Mouse (Mus musculus) lung, embryonic 14.5 days (tissue): ENCODE results near the gene Tmtc4. TPM values are rescaled to one million over a fixed set of nuclear protein-coding genes. Genes with fewer than 3 reads are reported as not detected.
A peak's percentile ranks its signal among the peaks of the same experiment; 100 is the strongest.

ENCODE experiments used
- ATAC-seq: fragments of 200-750 bp; cut with Nextera tagmentation; 2 replicates; pipeline ENCODE4 v1.8.0; 2017; ENCODE audit warnings: mild to moderate bottlenecking, moderate TSS enrichment, moderate library complexity; ENCODE audit not compliant: insufficient read depth
- DNase-seq: peaks from one replicate; pipeline ENCODE4 v3.0.0-alpha.2; 2015
- H3K27ac ChIP-seq: fragments of 300-500 bp; sonication (generic); 2 replicates; pipeline ENCODE4 v1.5.1; 2014; ENCODE audit warnings: low read depth, mild to moderate bottlenecking, moderate library complexity
- H3K27me3 ChIP-seq: fragments of 300-500 bp; sonication (generic); 2 replicates; pipeline ENCODE4 v1.6.1; 2014; ENCODE audit warnings: low read length, control low read depth; ENCODE audit not compliant: insufficient read depth
- H3K36me3 ChIP-seq: fragments of 300-500 bp; sonication (generic); 2 replicates; pipeline ENCODE4 v1.6.1; 2014; ENCODE audit warnings: control low read depth; ENCODE audit not compliant: insufficient read depth
- H3K4me1 ChIP-seq: fragments of 300-500 bp; sonication (generic); 2 replicates; pipeline ENCODE4 v1.6.1; 2014; ENCODE audit warnings: antibody characterized with exemption, control low read depth; ENCODE audit not compliant: insufficient read depth
- H3K4me2 ChIP-seq: fragments of 300-500 bp; sonication (generic); 2 replicates; pipeline ENCODE4 v1.6.1; 2014; ENCODE audit warnings: mild to moderate bottlenecking
- H3K4me3 ChIP-seq: fragments of 300-500 bp; sonication (generic); 2 replicates; pipeline ENCODE4 v1.5.1; 2014; ENCODE audit warnings: low read depth, low read length
- H3K9ac ChIP-seq: fragments of 300-500 bp; sonication (generic); 2 replicates; pipeline ENCODE4 v1.6.1; 2014
- H3K9me3 ChIP-seq: fragments of 300-500 bp; sonication (generic); 2 replicates; pipeline ENCODE4 v1.6.1; 2016; ENCODE audit warnings: low read depth, low read length, control low read depth
- CTCF ChIP-seq: IDR thresholded peaks from 2 replicates; pipeline ENCODE4 v1.5.1; 2016; ENCODE audit warnings: antibody characterized with exemption, low read depth
- WGBS: fragments of 180-500 bp; shearing (Covaris S2); extraction: QIAGEN DNeasy Blood & Tissue Kit; methylation state at CpG from one replicate; pipeline ENCODE4 v1.1.7; 2014; 5-methylcytosine and 5-hydroxymethylcytosine counted together
- polyA plus RNA-seq: library from polyadenylated mRNA; unstranded; fragments of >200 nt; fragmentation: Nextera tagmentation; extraction: Ambion mirVana; gene quantifications from 2 replicates; pipeline ENCODE4 v1.2.1, GENCODE M21; 2014

The Tmtc4 gene
- polyA plus RNA-seq, 1 experiment from 2014 or later: 18.6 TPM

- no peaks in the 10 kb centered on the region for H3K36me3 ChIP-seq
- DNase-seq (no peak), ATAC-seq (no peak)
- peak within 1 kb of the TSS; percentile 83 for H3K4me2 ChIP-seq
- WGBS: 73% methylated on average over 6 of the region's 6 CpGs
- no peaks in the 10 kb centered on the region for H3K4me1 ChIP-seq
- H3K9ac ChIP-seq: peak within 1 kb of the TSS; percentile 69
- no peaks in the 10 kb centered on the region for H3K9me3 ChIP-seq
- H3K27ac ChIP-seq: 0 out of 2 replicates have a peak within 1 kb of the TSS, but pooled peaks have one; percentile 30
- no peak for TF ChIP-seq CTCF
- H3K27me3 ChIP-seq: no peaks in the 10 kb centered on the region
- peak within 1 kb of the TSS; percentile 68 for H3K4me3 ChIP-seq
Observed at GRCm38 (mm10) chr14:122913657-122914056, 70.2 kb downstream of the Tmtc4 start, which contains the start of gene Ggact. TSS of gene Ggact (minus strand) at chr14:122913757.

- no peak for TF ChIP-seq CTCF
- Histone ChIP-seq H3K36me3 (no peaks in the 10 kb centered on the region), H3K27ac (0 out of 2 replicates have a peak overlapping the region, but pooled peaks have one; percentile 30), H3K4me3 (peak overlapping the region; percentile 68), H3K9me3 (no peaks in the 10 kb centered on the region), H3K9ac (peak overlapping the region; percentile 69), H3K4me1 (no peaks in the 10 kb centered on the region), H3K4me2 (peak overlapping the region; percentile 83), H3K27me3 (no peaks in the 10 kb centered on the region)
- peak; percentile 77 for DNase-seq
- peak; percentile 87 for ATAC-seq
- under 1% methylated on average over 51 of the region's 58 CpGs for WGBS
Observed at GRCm38 (mm10) chr14:122912812-122913498, 70.9 kb downstream of the Tmtc4 start.

- DNase-seq: peak; percentile 19
- WGBS: 57% methylated on average over 1 of the region's 1 CpGs
Observed at GRCm38 (mm10) chr14:122912137-122912536, 71.7 kb downstream of the Tmtc4 start.

GRCm38 (mm10) chr14:122911265-122911664 lies 72.6 kb downstream of the Tmtc4 start:
- DNase-seq (no peak), ATAC-seq (no peak)
- Histone ChIP-seq H3K4me3 (no peak overlapping the region), H3K4me2 (no peak overlapping the region), H3K27me3 (no peaks in the 10 kb centered on the region), H3K9me3 (no peaks in the 10 kb centered on the region), H3K9ac (no peak overlapping the region), H3K36me3 (no peaks in the 10 kb centered on the region), H3K4me1 (no peaks in the 10 kb centered on the region), H3K27ac (no peak overlapping the region)
- no peak for TF ChIP-seq CTCF

More at GRCm38 (mm10) chr14:122912137-122912536, 71.7 kb downstream of the Tmtc4 start:
- H3K27me3 ChIP-seq: no peaks in the 10 kb centered on the region
- 0 out of 2 replicates have a peak overlapping the region, but pooled peaks have one; percentile 30 for H3K27ac ChIP-seq
- H3K9ac ChIP-seq: peak overlapping the region; percentile 69
- no peak for TF ChIP-seq CTCF
- ATAC-seq: no peak
- peak overlapping the region; percentile 68 for H3K4me3 ChIP-seq
- no peaks in the 10 kb centered on the region for H3K9me3 ChIP-seq
- H3K4me1 ChIP-seq: no peaks in the 10 kb centered on the region
- H3K36me3 ChIP-seq: no peaks in the 10 kb centered on the region
- peak overlapping the region; percentile 83 for H3K4me2 ChIP-seq

DNA sequence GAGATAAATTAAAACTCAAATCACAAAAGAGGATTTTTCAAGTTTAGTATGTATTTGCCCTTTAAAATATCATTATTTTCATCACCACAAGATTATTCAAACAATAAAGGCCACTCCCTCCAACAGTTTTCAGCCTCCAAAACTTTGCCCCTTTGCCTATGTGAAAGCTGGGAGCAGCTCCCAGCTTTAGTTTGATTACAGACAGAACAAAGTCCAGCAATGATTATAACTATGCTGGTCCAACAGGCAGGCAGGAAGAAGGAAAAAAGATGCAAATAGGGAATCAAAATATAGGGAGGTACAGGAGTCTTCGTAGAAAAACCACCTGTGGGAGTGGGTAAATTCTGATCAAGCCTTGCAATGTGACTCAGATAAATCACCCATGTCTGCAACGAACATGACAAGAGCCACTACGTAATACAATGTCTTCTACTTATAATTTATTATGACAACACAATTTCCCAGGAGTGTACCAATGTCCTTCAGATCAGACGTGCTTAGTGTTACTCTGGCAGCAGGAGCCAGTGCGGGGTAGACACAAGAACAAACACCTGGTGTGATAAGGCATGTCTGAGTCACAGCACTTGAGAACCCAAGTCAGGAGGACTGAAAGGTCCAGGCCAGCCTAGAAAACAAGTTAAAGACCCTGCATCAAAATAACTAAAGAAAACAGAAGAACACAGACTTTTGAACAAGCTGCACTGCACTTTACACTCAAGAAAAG lies 74.3 kb downstream of the Tmtc4 start:
- H3K9ac ChIP-seq: no peak overlapping the region
- H3K4me2 ChIP-seq: no peak overlapping the region
- TF ChIP-seq CTCF: no peak
- H3K36me3 ChIP-seq: no peaks in the 10 kb centered on the region
- no peaks in the 10 kb centered on the region for H3K9me3 ChIP-seq
- no peaks in the 10 kb centered on the region for H3K4me1 ChIP-seq
- H3K4me3 ChIP-seq: no peak overlapping the region
- no peaks in the 10 kb centered on the region for H3K27me3 ChIP-seq
- 57% methylated on average over 5 of the region's 5 CpGs for WGBS
- no peak for DNase-seq
- no peak for ATAC-seq
- no peak overlapping the region for H3K27ac ChIP-seq

GRCm38 (mm10) chr14:122908075-122908474 lies 75.8 kb downstream of the Tmtc4 start:
- Histone ChIP-seq H3K27me3 (no peaks in the 10 kb centered on the region), H3K9ac (no peak overlapping the region), H3K9me3 (no peaks in the 10 kb centered on the region), H3K27ac (no peak overlapping the region), H3K4me2 (no peak overlapping the region), H3K36me3 (no peaks in the 10 kb centered on the region), H3K4me1 (peaks cover 8% of the 10 kb centered on the region), H3K4me3 (no peak overlapping the region)
- no peak for TF ChIP-seq CTCF
- WGBS: 96% methylated on average over 4 of the region's 4 CpGs
- ATAC-seq: no peak
- no peak for DNase-seq

- no peak for DNase-seq
- TF ChIP-seq CTCF: no peak
- no peaks in the 10 kb centered on the region for H3K27me3 ChIP-seq
- no peak overlapping the region for H3K9ac ChIP-seq
- H3K27ac ChIP-seq: no peak overlapping the region
- H3K4me2 ChIP-seq: no peak overlapping the region
- WGBS: 92% methylated on average over 1 of the region's 1 CpGs
- no peaks in the 10 kb centered on the region for H3K9me3 ChIP-seq
- peaks cover 9% of the 10 kb centered on the region for H3K4me1 ChIP-seq
- no peak overlapping the region for H3K4me3 ChIP-seq
- ATAC-seq: no peak
- H3K36me3 ChIP-seq: no peaks in the 10 kb centered on the region
Observed at GRCm38 (mm10) chr14:122905007-122905406, 78.8 kb downstream of the Tmtc4 start.
